Mouse (Mus musculus): ENCODE results near the gene Riok2. TPM values are rescaled to one million over a fixed set of nuclear protein-coding genes. Genes with fewer than 3 reads are reported as not detected.

Riok2 gene
- polyA plus RNA-seq (2014; fragmentation: Illumina TruSeq; extraction: RNeasy Lipid Tissue Mini Kit (QIAGEN cat#74804); ENCODE audit: low read depth, low replicate concordance): 64.8 TPM

DNA sequence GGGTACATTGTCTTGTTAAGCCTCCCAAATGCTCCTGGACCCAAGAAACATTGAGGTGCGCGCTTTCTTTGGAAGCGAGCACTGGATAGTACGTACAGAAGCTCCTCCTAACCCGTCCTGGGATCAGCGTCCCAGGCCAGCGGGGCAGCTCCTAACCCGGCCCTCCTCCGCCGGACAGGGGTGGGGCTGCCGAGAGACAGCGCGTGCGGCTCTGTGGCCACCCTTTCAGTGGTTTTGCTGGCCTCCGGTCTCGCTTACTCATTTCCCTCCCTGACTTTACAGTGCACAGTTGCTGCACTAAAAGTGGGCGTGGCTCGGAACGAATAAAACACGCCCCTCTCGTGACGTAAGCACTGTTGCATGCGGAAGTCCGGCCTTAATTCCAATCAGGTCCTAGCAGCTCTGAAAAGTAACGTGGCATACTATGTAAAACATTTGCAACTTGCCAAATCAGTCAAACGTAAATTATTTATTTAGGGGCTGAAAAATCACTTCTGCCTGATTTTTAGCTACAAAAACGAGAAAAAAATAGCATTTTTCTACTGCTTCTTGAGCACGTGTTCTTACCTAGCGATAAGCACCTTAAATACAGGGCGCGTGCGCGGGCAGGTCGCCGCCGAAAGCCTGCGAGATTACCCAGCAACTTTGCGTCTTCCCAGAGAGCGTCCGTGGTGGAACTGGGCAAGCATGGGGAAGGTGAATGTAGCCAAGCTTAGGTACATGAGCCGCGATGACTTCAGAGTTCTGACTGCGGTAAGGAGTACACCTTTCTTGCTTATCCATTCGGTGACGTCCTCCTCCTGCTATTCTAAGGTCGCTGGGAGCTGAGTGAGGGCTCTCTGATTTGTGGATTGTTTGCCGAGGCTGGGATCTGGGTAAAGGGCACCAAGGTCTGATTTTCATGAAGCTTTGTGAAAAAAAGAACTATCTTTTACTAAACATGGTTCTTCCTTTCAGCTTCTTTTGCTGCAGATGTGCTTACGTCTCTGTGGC, at the start of gene Riok2:
Riok2 (plus strand) TSS at position 392 of the 993 bp plus-strand sequence.

GRCm38 (mm10) chr17:17402222-17403004, 28.3 kb downstream of the Riok2 start, which contains the start of gene Lix1:
Gene Lix1, plus strand, starts transcription at chr17:17402672.

Other genes starting within 250 kb of the Riok2 start
- gene Lix1, start 28.4 kb downstream of the Riok2 start, polyA plus RNA-seq (2014; fragmentation: Illumina TruSeq; extraction: RNeasy Lipid Tissue Mini Kit (QIAGEN cat#74804); ENCODE audit: low read depth, low replicate concordance): 7.9 TPM